Mouse (Mus musculus) 3T3-L1 (cell line): ENCODE measurements at regions not wholly inside any gene's neighbourhood (a gene's known extent, or its start where the extent isn't known, plus 50 kb on each side); places are given as distances from the start of the nearest gene placed in this dataset.

Experiments
- DNase-seq: peaks from one replicate; pipeline ENCODE4 v3.0.0-alpha.2; 2015; ENCODE audit warnings: low read depth, low spot score

DNA sequence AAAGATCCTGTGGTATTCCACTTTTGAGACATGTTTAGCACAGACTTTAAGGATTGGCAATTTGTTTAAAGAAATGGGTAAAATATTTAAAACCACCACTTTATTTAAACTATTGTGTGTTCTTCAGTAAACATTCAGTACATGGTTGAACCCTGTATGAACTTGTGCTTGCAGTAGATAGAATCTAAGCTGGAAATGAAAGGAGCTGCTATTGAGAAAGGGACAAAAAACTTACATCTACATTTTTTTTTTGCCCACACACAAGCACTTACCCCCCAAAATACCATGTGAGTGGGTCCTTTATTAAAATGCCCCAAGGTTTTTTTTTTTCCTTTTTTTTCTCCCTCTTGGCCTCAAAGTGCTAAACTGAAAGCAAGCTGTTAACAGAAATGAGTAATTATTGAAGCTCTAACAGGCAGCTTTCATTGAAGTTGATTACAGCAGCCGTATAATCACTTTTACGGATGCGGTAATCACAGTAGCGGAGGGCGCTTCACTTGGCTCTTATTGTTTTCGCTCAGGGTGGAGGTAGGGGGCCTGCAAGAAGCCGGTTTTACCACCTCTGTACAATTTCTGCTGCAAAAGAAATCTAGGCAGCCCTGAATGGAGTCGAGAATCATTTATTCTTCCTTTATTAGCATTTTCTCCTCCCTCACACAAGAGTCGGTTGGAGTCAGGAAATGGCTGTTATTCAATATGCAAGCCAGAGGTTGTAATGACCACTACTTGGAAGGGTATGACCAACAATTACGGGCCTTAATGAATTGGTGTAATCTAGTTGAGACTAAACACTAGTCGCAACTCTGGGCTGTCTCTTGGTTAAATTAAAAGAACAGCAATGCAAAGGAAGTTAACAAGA, 257.7 kb downstream of the Lmo4 start:
- no peak for DNase-seq

- DNase-seq = no peak
These were observed 265.8 kb downstream of the Lmo4 start for GRCm38 (mm10) chr3:143939068-143939709.

DNA sequence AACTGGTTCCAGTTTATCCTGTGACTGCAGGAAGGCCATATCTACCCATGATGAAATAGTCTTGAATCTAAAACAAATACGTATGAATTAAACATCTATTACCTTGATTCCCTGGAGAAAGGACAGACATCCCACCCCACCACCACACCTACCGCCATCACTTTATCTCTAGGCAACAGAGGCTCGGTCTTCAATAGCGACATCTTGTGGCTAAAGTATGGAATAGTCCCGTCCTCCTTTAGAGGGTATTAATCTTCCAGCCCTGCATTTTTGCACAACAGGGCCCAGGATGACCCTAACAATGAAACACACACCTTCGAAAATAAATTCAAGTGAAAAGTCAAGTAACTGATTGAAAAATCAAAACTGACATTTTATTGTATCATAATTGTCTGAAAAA, 279.7 kb downstream of the Lmo4 start:
- DNase-seq = no peak

DNA sequence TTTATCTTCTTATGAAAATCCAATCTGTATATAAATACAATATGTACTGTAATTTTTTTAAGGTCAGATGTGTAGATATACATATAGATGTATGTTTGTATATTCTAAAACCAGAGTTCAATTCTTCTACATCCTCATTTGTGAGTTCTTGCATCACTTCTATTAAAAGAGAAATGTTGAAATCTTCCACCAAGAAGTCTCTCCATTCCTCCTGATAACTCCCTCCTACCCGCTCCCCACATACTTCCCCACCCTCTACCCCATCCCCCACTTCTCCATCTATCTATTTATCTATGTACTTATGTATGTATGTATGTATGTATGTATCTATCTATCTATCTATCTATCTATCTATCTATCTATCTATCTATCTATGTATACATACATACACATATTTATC, 285.3 kb downstream of the Lmo4 start:
- DNase-seq = no peak

DNA sequence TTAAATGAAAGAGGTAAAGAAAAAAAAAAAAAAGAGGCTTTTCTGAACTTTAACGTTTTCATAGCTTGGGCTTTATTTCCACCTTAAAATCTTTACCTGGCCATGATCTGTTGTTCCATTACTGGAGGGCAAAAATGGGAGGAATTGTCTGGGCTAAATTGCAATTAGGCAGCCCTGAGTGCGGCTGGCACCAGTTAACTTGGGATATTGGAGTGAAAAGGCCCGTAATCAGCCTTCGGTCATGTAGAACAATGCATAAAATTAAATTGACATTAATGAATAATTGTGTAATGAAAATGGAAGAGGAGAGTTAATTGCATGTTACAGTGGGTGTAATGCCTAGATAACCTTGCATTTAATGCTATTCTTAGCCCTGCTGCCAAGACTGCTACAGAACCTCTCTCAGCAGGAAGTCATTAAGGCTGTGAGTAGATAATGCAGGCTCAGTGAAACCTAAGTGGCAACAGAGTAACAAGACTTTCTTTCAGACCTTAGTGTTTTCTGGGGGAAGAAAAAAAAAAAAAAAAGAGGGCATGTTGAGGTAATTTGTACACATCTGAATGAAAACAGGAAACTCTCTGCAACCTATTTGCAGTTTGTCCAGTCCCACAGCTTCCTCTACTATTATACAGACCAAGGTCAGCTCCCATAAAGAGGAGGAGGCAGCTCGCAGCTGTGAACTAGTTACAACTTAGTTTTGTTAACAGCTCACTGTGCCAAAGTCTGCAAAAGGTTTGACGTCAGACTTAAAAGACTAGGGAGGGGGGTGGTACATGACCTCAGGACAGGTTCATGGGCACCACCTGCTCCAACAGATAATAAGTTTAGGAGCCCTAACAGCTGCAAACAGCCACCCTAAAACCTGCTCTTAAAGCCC, 290.4 kb downstream of the Lmo4 start:
- DNase-seq = no peak

DNA sequence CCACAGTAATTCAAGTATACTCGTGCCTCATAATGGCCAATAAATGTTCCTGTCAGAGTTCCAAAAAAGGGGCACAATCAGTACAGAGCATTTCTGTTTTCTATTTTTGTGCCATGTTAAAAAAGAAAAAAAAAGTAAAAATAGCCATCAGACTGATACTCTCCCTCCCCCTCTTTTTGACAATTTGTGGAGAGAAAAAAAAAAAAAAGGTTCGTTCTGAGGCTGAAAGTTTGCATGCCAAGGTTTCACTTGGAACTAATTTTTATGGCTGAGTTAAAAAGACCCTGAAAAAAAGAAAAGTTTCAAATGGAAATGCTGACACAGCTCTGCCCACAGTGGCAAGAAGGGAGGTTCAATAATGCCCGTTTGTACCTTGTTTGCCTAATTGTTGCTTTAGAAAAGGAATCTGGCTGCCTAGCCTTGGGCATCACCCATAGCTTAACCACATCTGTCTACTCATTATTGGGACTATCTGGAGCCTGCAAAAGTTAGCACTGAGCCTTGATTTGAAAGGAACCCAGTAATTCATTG, 291.9 kb downstream of the Lmo4 start:
- DNase-seq = no peak

DNA sequence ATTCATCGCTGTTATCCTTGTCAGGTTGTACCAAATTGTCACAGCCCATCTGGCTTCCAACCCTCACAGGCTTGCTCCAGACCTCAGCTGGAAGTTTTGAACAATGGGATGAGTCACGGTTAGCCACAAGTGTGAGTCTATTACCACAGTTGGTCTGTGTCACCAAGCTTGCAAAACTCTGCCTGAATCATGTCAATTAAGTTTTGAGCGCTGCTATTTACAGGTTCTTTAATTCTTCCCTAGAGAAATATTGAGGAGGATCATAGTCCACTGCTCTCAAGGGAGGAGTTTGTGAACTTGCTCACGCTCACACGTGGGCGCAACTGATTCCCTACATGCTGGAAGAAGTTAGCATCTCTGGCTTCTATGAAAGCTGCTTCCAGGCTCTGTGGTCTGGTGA, 292.6 kb downstream of the Lmo4 start:
- peak; percentile 93 for DNase-seq

DNA sequence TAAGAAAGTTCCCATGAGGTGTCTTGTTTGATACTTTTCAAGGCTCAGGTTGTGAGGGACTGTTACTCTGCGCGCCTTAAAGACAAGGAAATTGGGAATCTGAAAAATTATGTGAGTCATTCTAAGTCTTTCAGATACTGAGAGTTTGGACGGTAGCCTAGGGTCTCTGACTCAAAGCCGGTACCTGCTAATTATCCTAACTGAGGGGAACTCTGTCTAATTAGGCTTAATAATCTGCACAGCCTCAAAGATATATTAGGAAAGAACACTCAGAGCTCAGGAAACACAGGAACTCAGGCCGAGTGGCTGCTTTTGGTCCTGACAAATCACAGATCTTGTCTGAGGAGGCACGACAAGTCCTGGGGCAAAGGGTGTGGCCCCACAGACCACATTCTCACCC, 295.7 kb downstream of the Lmo4 start:
- DNase-seq = no peak

DNA sequence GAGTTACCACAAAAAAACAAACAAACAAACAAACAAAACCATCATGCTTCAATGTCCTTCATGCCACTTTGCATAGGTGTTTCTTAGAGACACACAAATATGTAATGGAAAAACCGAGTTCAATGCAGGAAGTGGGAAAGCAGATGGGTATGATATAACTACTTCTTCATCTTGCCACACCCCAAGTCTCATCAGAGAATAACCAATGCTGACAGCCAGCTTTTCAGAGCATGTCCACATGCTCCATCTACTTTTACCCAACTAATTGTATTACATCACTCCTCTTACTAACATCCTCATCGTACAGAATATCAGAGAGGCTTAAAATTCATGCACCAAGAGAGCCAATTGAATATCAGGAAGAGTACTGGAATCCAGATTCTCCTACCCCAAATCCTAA, 301.6 kb downstream of the Lmo4 start:
- DNase-seq = no peak

GRCm38 (mm10) chr3:143880813-143881212, 324.2 kb downstream of the Lmo4 start:
- no peak for DNase-seq

GRCm38 (mm10) chr3:143873876-143874275, 331.1 kb downstream of the Lmo4 start:
- DNase-seq = no peak

- DNase-seq = no peak
These were observed 338.5 kb downstream of the Lmo4 start for GRCm38 (mm10) chr3:143866521-143866920.

DNA sequence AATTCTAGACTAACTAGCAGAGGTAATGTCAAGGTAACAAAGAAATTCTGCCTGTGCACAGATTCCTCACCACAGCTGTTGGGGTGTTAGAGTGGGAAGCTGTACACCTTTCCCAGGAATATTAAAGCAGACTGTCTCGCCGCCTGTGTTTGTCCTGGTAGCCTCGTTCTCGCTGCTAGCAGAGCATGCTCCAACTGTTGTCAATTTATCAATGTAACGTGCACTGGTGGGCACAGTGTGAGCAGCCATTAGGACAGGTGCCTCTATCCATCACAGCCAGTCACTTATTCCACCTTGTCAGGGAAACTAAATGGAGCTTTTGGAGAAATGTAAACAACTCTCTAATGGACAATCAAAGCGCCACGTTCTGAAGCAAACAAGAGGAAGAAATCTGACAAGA, 339.4 kb downstream of the Lmo4 start:
- DNase-seq = no peak

GRCm38 (mm10) chr3:143864490-143864889, 340.5 kb downstream of the Lmo4 start:
- DNase-seq = no peak

- DNase-seq = no peak
These were observed 342.5 kb downstream of the Lmo4 start for GRCm38 (mm10) chr3:143862531-143862930.

GRCm38 (mm10) chr3:143861866-143862265, 343.2 kb downstream of the Lmo4 start:
- no peak for DNase-seq

DNA sequence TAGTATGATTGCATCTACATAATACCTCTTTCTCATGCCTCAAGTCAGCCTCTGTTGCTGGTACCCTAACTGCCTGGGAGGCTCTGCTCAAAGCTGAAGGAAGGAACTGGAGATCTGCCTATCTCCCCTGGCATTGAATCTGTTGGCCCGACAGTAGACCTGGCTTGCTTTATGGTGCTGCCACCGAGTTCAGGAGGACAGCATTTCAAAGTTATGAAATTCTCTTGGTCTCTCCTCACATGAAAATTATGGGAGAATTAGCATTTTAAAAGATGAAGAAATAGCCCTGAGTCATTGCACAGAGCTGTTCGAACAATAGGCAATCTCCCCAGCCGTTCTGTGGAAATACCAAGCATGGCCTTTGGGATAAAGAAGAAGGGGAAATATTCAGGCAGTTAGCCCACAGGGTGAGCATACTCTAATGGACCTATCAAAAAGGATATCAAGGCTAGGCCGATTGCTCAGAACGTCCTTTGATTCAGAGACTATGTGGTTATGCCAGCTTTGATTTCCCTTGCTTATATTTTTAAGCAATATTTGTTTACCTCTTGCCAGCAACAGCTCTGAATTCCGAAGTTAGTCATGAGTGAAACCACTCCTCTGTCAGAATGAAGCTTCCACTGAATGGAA, 369.3 kb downstream of the Lmo4 start:
- peak; percentile 22 for DNase-seq

GRCm38 (mm10) chr3:143834725-143835124, 370.3 kb downstream of the Lmo4 start:
- DNase-seq = no peak

DNA sequence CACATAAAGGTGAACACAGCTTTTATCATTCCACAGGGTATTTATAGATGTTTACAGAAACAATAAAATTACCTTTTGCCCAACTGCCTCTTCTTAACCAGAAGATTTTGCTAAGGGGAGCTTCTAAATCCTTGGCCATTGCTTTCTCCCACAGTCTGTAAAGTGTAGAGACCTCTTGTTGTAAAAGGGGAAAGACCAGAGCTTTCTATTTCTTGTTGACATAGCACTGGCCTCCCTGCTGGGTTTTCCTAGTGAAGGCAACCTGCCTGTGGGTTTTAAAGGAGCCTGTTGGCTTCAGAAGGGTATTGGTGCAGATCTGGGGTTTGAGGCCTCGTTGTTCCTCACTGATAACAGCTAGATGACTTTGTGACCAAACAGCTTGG, 381.6 kb downstream of the Lmo4 start:
- no peak for DNase-seq

DNA sequence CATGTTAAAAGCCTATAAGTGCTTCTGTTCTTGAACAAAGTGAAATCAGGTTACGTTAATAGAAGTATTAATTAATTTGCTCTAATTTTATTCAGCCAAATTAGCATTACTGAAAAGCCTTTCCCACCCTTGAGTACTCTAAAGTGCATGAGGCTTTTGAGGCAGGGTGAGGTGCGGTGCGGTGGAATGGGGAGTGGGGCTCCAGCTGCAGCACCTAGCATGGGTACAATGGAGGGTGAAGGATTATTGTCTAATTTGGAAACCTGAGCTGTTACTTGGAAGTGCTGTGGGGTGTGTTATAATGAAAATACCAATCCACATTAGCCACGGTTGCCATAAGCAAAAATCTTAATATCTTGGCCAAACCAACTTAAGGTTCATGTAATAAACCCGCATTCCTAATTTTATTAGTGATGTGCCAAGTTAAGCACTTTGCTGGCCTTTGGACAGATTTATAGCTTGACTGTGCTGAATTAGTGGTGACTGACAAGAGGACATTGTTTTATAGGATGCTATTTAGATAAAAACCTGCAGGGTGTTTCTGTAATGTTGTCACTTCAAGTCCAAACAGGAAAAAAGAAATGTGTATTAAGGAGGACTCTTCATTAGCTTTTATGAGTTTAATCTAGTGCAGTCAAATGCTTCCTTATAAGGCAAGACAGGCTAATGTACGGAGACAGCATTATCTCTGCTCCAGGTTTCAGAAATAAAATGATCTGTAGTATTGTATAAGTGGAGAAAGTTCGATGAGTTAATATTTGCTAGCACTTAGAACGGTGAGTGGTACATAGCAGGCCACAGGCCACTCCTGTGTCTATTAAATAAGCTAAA, 382.2 kb downstream of the Lmo4 start:
- no peak for DNase-seq

DNA sequence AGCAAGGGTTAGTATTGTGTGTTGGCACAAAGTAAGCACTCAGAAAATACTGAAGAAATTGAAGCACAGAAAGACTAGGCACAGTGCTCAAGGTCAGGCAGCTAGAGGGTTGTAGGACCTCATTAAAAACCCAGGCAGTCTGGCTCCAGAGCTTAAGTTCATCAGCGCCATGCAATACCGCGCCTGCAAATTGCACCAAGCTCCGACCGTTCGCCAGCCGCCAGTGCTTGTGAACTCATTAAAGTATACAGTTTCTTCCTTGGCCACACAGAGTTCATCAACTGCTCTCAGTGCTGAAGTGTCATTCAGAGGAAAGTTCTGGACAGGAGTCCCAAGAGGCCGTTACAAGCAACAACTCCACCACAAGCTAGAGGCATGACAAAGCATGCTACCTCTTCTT, 397.5 kb downstream of the Lmo4 start:
- DNase-seq = no peak
